Mouse (Mus musculus): ENCODE data around the gene Atp6v1c2. TPM values are rescaled to one million over a fixed set of nuclear protein-coding genes. Genes with fewer than 3 reads are reported as not detected.

The Atp6v1c2 gene
- total RNA-seq, 2 experiments from 2014 or later, result 2.8 to 4.2 TPM

DNA sequence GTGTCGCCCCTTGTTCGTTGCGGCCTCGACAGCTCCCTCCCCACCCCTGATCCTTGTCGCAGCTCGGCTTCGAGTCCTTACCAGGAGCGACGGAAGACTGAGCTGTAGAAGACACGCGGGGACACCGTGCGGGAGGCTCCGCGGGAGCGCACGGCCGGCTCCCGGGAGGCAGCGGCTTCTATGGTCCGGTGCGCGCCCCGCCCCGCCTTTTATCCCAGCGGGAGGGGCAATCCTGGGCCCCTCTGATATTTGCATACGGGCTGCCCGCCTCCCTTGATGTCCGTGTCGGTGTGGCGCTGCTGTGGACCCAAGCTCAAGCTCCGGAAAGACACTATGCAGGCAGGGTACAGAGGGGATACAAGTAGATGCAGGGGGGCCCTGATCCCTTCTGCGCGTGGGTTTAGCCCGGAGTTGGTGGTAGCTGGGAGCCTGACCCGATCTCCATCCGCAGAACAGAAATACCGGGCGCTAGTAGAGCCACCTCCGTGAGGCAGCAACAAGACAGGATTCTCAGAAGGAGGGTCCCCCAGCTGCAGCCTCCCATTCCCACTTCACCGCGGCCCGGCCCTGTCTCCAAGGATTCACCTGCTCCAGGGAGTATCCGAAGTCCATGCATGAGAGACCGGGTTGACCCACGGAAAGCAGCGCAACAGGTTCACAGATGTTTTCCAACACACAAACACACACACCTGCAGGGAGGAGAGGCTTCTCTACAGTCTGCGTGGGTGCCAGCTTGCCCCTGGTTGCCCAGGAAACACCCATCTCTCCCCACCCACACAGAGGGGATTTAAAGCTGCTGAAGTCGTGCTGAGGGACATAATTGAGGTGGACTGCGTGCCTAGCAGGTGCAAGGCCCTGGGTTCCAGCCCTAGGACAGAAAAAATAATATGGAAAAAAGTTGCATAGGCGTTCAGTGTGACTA lies 4.3 kb downstream of the Atp6v1c2 start:
- peak in 1 of 2 experiments; percentile 12 for DNase-seq

DNA sequence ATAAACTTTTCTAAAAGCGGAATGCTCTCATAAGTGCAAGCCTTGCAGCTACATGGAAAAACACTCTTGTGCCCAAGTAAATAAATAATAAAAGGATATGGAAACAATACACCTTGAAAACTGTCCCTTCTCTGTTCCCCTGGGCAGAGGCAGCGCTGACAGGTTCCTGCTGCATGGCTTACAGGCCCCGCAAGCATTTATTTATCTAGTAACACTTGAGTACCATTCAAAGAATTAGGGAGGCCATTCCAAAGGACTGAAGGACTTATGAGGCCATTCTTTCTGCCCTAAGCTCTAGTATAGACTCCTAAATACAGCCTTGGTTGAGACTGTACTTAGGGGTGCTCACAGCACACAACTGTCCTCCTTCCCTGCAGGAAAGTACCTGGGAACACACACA lies 10.7 kb downstream of the Atp6v1c2 start:
- DNase-seq, result no peak

DNA sequence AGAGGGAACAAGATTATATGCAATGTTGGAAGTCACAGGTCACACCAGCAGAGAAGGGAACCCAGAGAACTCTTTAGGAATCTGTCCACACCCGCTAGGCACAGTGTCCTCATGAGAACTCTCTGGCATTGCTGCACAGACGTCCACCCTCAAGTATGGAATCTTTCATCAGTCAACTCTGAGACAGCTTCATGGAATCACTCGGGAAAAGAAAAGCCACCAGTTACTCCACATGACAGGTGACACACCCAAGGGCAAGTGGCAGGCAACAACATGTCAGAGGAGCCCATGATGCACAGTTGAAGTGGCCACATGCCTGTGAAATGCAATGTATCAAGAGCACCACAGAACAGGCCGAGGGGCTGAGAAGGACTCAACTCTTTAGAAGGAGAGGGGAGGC lies 11.2 kb downstream of the Atp6v1c2 start:
- DNase-seq, result no peak

DNA sequence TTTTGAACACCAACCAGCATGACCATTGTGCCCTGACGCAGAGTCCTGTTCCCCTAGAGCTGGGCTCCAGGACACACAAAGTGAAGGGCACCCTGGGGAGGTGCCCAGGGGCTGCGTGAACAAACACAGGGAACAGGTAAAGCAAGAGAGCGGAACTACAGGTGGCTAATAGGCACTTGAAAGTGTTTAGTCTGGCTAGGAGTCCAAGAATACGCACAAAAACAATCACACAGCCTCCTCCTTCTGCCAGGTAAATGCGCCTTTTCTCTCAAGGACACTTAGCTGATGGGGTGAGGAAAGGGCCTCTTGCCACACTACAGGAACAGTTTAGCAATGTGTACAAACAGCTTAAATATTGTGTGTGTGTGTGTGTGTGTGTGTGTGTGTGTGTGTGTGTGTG lies 13.1 kb downstream of the Atp6v1c2 start:
- no peak for DNase-seq

DNA sequence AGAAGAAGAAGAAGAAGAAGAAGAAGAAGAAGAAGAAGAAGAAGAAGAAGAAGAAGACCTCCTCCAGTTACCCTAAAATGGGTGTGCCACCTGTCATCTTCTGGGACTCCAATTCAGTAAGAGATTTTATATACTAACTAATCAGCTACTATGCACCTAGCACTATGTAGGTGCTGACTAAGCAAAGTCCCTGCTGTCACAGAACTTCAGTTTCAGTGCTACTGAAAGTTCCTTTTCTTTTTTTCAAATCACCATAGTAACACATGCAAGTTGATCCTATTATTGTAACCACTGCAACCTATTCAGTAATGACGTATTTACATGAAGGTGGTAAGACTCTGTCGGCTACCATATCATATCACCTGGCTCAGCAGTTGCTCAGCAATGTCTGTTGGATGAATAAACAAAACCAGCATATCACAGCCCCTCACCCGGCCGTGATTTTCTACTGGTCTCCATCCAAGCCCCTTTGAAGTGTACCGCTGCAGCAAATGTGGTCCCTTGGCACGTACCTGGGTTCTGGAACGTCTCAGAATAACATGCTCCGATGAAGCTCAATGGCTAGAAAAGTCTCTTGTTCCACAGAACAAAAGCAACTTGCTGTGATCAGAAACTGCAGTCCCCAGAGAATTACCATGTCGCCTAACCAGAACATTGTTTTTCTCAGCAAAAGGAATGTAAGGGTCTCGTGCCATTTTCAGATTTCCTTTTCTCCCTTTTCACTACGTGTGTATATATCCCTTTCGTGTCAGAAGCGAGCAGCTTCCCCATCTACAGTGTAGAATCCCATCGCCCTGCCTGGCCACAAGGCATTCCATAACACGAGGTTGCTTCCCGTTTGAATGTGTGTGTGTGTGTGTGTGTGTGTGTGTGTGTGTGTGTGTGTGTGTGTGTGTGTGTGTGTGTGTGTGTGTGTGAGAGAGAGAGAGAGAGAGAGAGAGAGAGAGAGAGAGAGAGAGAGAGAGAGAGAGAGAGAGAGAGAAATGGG lies 18.0 kb downstream of the Atp6v1c2 start:
- no peak for DNase-seq

DNA sequence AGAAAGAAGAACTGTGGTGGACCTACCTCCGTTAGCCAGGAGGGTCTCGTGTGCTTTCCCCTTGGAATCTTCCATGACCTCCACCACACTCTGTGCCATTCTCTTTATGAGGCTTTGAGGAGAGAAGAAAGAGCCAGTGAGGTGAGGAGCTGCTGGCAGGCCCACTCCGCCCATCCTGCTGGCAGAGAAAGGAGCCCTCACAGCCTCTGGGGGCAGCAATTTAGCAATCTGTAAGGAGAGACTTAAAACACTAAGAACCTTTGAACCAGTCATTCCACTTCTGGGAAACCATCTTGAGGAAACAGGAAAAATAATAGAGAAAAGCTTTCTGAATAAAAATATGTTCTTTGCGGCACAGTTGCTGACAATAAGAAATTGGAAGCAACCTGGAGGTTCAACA lies 20.9 kb downstream of the Atp6v1c2 start:
- no peak for DNase-seq

DNA sequence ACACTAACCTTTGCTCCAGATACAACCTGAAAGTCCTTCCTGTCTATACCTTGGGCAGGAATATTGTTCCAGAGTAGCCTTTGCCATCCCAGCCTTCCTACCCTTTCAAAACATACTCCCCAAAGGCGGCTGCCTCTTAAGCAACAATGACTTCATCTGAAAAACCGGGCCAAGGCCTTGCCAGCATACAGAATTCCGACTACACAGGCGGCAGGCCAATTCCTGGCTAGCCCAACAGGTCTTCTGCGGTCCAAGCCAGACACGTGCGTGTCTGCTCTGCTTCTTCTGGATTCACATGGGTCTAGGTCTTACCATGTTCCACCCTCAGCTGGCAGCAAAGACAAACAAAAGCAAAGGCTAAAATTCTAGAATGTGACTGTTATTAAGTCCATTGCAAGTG lies 23.7 kb downstream of the Atp6v1c2 start:
- DNase-seq, result no peak

DNA sequence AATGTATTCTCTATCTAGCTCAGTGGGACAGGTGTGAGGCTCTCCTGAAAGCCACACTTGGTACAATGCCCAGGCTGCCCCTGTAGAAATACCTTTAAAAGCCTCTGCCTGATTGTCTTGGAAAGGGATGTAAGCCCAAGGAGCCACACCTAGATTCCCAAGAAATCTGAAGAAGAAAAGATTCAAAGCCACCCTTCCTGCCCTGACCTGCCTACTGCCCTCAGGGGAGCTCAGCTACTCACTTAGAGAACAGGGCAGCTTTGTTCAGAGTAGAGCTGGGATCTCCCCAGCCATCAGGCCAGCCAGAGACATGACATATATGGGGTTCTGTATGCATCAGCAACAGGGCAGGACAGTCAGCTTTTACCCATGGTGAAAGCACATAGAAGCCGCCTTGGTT lies 29.3 kb downstream of the Atp6v1c2 start:
- no peak for DNase-seq

DNA sequence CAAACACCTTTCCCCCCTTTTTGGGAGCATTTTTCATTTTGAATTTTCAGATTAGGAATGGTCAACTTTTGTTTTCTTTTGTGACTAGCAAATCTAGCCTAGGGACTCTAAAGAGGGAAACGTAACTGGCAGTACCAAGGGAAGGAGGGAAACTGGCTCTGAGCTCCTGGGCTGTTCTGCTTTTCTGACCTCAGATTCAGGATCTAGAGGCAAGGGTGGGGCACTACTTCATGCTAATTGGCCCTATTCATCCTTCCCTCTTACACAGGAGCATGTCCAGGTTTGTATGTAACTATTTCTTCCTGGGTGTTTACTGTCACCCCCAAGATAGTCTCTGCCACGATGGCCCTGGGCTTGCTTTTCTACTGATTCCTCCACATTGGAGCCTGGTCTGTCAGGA lies 32.3 kb downstream of the Atp6v1c2 start:
- no peak for DNase-seq

DNA sequence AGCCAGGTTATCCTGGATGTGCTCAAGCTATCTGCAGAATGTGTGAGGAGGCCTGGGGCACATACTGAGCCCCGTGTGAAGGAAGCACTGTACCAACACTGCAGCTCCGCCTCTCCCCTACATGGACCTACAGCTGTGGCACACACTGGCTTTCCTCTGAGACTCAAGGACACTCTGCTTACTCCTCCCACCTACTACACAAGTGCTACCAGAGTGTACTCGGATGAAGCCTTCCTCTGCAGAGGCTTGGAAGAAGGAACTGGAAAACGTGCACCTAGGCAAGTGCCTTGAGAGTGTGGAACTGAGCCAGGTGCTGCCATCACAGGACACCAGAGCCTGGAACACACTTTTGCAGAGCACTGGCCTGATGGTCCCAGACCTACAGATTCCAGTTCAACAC lies 38.6 kb downstream of the Atp6v1c2 start:
- DNase-seq, result no peak

DNA sequence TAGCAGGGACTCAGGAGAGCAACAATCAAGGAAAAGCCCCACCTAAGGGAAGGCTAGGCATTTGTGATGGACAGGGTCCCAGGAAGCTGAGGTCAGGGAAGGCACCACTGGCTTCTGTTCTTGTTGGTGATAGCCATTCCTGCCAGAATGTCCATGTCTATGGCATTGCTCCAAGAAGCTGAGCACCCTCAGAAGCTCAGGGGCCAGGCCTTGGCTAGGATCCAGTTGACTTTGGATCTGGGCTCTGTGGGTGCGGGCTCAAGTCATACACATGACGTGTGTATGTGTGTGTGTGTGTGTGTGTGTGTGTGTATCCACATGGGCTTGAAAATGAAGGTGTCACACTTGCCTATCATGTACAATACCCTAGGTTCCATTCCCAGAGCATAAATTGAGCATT lies 39.2 kb downstream of the Atp6v1c2 start:
- DNase-seq, result no peak

DNA sequence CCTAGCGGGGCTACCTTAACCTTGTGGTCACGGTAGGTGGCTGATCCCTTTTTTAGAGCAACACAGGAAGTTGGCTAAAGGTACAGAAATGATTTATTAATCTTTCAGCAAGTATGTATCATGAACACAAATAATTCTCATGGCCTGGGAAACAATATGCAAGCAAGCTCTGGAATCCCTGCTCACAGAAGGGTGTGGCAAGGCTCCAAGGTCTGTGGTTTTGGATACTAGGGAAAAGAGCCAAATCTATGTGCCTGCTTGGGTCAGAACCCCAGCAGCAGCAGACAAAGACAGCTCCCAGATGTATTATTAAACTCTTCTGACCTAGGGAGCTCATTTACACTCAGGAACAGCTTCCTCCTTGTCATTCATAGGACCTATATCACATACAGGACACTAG lies 40.1 kb downstream of the Atp6v1c2 start:
- DNase-seq, result no peak

DNA sequence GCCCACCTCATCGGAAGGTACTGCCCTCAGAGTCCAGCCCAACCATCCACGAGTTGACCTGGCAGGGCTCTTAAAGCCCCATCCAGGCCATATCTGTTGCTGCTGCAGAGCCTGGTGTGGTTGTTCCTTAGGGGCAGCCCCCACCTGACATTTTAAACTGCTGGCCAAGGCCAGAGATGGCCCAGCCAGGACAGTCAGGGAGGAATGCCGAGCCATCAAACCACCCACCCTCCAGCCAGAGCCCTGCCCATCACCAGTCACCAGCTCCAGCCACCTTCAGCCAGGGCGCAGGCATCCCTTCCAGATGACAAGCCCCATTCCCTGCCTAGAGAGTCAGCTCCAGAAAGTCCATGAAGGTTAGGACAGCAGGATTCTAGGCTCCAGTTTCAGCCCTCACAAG lies 40.7 kb downstream of the Atp6v1c2 start:
- DNase-seq, result no peak

DNA sequence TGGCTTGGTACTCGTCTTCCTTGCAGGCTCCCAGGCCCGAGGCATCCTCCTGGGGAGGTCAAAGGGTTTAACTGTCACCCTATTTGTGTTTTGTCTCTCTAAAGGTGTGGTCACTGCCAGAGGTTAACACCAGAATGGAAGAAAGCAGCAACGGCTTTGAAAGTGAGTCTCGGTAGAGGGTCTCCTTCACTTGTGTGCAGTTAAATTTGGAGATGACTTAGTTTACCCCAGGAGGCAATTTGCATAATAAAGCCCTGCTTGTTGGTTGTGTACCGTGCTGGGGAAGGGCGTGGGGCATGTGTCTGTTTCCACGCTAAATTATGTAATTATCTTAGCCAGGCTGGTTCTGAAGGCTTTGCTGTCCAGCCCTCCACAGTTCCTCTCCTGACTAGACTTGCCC lies 55.3 kb downstream of the Atp6v1c2 start:
- no peak for DNase-seq

DNA sequence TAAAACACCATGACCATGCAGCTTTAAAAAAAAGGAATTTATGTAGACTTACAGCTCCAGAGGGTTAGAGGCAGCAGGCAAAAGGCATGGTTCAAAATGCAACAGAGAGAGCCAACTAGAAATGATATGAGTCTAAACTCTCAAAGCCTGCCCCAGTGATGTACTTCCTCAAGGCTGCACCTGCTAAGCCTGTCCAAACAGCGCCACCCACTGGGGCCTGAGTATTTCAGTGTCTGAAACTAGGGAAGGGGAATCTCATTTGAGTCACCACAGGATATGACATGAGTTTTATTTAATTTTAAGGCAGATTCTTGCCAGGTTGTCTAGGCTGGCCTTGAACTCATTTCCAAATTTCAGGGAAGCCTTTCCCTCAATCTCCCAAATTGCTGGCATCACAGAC lies 57.9 kb downstream of the Atp6v1c2 start:
- DNase-seq, result no peak

DNA sequence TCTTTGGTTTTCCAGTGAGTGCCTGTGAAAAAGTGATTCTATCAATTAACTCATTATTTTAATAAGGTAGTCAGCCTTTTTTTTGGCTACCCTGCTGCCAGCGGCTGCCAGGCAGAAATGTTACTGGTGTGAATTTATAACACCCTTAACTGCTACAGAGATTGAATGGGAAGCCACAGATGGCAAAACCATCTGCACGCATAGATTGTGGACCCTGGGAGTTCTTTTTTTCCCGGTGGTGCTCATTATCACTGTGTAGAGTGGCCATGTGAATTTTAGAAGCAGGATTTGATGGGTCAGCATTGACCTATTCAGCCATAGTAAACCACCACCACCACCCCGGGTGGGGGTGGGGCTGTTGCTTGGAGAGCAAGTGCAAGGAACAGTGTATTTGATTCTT lies 61.8 kb downstream of the Atp6v1c2 start:
- DNase-seq, result peak; percentile 59 to 72

DNA sequence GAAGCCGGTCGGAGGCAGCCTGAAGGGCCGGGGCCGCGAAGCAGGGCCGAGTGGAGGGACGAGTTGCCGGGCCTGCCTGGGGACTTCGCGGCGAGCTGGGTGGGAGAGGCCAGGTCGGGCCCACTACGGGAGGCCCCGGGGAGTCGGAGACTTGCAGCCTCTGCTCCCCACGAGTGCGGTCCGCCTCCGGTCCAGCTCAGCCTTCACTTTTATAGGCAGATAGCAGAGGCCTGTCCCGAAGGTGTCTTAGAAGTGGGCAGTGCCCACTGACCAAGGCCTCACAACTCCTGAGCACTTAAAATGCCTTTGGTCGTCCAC lies 62.5 kb downstream of the Atp6v1c2 start:
- DNase-seq, result no peak

DNA sequence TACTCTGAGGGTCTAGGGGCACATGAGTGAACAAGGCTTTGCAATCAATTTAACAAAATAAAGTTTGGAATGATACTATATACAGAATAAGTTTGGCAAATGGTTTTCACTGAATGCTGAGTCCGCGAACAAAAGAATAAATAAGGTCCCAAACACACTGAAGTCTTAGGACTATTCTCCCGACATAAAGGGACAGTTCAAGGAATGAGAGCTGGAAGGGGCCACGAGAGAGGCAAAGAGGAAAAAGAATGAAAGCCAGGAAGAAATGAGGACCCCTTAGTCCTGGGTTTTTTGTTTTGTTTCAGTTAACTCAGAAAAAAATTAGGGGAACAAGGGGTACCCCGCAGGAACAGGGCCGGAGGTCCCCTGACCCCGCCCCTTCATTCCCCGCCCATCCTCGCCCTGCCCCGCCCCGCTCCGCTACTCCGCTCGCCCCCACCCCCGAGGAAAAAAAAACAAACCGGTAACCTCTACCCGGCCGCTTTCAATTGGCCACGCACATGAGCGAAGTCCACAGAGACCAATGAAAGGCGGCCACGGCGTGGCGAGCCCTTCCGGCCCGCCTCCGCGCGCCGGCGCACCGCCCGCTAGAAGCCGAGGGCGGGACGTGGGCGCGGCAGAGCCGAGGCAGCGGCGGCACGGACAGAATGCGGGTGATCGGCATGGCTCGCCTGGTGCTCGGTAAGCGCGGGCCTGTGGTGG lies 63.0 kb downstream of the Atp6v1c2 start, which contains the start of gene Pdia6:
Pdia6 (plus strand) TSS at position 575 of the 702 bp plus-strand sequence.
- peak; percentile 92 to 93 for DNase-seq

DNA sequence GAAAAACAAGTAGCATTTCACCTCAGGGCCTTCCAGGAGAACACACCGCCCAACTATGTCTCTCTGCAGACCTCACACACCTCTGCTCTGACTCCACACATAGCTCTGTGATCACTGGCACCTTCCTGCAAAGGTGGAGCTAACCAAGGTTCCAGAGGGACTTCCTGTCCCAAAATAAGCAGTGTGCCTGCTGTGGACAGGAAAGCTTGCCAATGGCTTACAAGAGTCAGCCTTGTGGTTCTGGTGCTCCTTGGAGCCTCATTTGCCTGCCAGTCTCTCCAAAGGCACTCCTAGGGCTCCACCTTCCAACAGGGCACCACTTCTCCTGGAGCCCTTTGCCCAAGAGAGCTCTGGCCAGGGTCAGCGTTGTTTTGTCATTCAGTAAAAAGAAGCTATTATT lies 64.3 kb downstream of the Atp6v1c2 start:
- no peak for DNase-seq

DNA sequence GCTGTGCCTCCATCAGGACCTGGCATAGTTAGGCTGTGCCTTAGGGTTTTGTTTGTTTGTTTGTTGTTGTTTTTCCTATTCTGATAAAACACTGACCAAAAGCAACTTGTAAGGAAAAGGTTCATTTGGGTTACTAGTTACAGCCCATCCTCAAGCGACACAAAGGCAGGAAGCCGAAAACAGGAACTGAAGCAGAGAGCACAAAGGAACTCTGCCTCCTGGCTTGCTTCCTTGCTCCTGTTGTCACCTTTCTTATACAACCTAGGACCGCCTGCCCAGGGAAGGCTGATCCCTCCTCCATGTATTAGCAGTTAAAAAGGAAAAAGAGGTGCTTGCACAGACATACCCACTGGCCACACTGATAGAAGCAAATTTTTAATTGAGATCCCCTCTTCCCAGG lies 65.3 kb downstream of the Atp6v1c2 start:
- DNase-seq, result no peak

DNA sequence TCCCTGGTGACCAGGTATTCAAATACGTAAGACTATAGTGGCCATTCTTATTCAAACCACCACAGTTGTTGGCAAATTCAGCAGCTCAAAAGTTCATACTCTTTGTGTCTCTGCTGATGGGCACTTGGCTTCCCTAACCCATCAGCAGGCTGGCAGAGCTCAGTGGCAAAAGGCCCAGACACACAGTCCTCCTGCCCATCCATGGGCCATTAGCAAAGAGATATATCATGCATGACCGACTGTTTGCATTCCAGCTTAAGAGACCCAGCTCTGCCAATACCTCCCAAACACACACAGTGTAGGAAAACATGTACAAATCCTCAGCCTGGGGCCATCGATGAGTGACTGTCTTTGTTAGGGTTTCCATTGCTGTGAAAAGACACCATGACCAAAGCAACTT lies 68.2 kb downstream of the Atp6v1c2 start:
- DNase-seq, result no peak

DNA sequence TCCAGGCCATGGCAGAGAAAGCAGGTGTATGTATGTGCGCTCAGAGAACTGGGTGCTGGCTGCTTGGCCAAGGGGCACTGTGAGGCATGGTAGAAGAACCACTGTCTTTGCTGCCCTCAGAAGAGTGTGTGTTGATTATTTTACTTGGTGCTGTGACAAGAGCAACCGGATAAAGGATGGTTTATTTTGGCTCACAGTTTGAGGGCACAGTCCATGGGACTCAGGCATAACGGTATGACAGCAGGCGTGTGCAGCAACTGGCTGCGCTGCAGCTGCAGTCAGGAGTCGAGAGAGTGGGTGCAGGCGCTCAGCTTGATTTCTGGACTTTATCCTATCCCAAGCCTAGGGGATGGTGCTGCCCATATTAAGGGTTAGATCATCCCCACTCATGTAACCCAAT lies 70.7 kb downstream of the Atp6v1c2 start:
- no peak for DNase-seq

DNA sequence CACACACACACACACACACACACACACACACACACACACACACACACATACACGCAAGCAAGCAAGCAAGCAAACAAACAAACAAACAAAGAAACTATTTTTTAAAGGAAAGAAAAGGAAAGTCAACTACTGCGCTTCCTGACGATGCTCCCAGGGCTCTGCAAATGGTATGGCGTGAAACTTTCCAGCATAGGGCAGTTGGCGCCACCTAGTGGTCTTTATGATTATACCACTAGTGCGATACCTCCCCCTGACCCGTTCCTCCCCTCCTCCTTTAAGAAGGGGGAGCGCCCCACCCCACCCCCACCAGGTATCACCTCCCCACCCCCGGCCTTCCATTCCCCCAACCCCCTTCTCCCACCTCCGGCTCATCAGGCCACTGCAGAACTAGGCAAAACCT lies 72.3 kb downstream of the Atp6v1c2 start:
- peak in 1 of 2 experiments; percentile 42 for DNase-seq
